Mouse (Mus musculus) stomach, postnatal 0 days (tissue): ENCODE results near the gene Serac1. TPM values are rescaled to one million over a fixed set of nuclear protein-coding genes. Genes with fewer than 3 reads are reported as not detected.

Source experiments
- ATAC-seq: fragments of 200-750 bp; cut with Nextera tagmentation; 2 replicates; pipeline ENCODE4 v1.8.0; 2017; ENCODE audit not compliant: low FRiP score, low TSS enrichment
- DNase-seq: peaks from one replicate; pipeline ENCODE4 v3.0.0-alpha.2; 2016; ENCODE audit warnings: low spot score
- H3K27ac ChIP-seq: fragments of 300-500 bp; sonication (generic); replicated peaks from 2 replicates; pipeline ENCODE4 v1.5.1; 2014; ENCODE audit warnings: mild to moderate bottlenecking, control low read depth
- H3K27me3 ChIP-seq: fragments of 300-500 bp; sonication (generic); 2 replicates; pipeline ENCODE4 v1.6.1; 2014; ENCODE audit warnings: low read length; ENCODE audit not compliant: control insufficient read depth, insufficient read depth
- H3K36me3 ChIP-seq: fragments of 300-500 bp; sonication (generic); 2 replicates; pipeline ENCODE4 v1.6.1; 2014; ENCODE audit warnings: low read length, mixed read lengths; ENCODE audit not compliant: control insufficient read depth, insufficient read depth
- H3K4me1 ChIP-seq: fragments of 300-500 bp; sonication (generic); replicated peaks from 2 replicates; pipeline ENCODE4 v1.6.1; 2014; ENCODE audit warnings: antibody characterized with exemption; ENCODE audit not compliant: control insufficient read depth, insufficient read depth
- H3K4me2 ChIP-seq: fragments of 300-500 bp; sonication (generic); replicated peaks from 2 replicates; pipeline ENCODE4 v1.6.1; 2014; ENCODE audit warnings: low read depth, mild to moderate bottlenecking, control low read depth, moderate library complexity
- H3K4me3 ChIP-seq: fragments of 300-500 bp; sonication (generic); 2 replicates; pipeline ENCODE4 v1.5.1; 2014; ENCODE audit warnings: low read depth, low read length, control low read depth
- H3K9ac ChIP-seq: fragments of 300-500 bp; sonication (generic); 2 replicates; pipeline ENCODE4 v1.6.1; 2014; ENCODE audit warnings: mild to moderate bottlenecking, low read length, control low read depth, mixed read lengths
- H3K9me3 ChIP-seq: fragments of 300-500 bp; sonication (generic); 2 replicates; pipeline ENCODE4 v1.6.1; 2016; ENCODE audit warnings: low read length; ENCODE audit not compliant: control insufficient read depth
- CTCF ChIP-seq: IDR thresholded peaks from 2 replicates; pipeline ENCODE4 v1.5.1; 2016; ENCODE audit warnings: antibody characterized with exemption, low read depth, mild to moderate bottlenecking, moderate library complexity
- EP300 ChIP-seq: optimal IDR thresholded peaks from 2 replicates; pipeline ENCODE3; 2016; ENCODE audit warnings: antibody characterized with exemption
- WGBS: fragments of 180-500 bp; shearing (Covaris S2); extraction: QIAGEN DNeasy Blood & Tissue Kit; methylation state at CpG from one replicate; pipeline ENCODE4 v1.1.7; 2014; 5-methylcytosine and 5-hydroxymethylcytosine counted together
- polyA plus RNA-seq: library from polyadenylated mRNA; unstranded; fragments of >200 nt; fragmentation: Nextera tagmentation; extraction: Ambion mirVana; gene quantifications from 2 replicates; pipeline ENCODE4 v1.2.1, GENCODE M21; 2015

Gene Serac1
- polyA plus RNA-seq, 1 experiment from 2014 or later, result 1.4 TPM

GRCm38 (mm10) chr17:6106361-6107014 is 26.9 kb upstream of the Serac1 start, which contains the start of gene Tulp4:
TSS of gene Tulp4 (plus strand) at chr17:6106437.
- DNase-seq, result peak; percentile 94
- WGBS, result 0% methylated on average over 25 of the region's 76 CpGs

GRCm38 (mm10) chr17:6103566-6103965 is 24.0 kb upstream of the Serac1 start:
- DNase-seq (no peak), ATAC-seq (no peak)
- Histone ChIP-seq H3K9me3 (no peaks in the 10 kb centered on the region), H3K9ac (no peak overlapping the region), H3K27me3 (no peaks in the 10 kb centered on the region), H3K4me1 (peaks cover 4% of the 10 kb centered on the region; the same call in 1 of the 2 replicates), H3K36me3 (no peaks in the 10 kb centered on the region), H3K4me2 (no peak overlapping the region), H3K4me3 (no peak overlapping the region), H3K27ac (no peak overlapping the region)
- TF ChIP-seq CTCF (no peak), EP300 (no peak)
- 71% methylated on average over 6 of the region's 6 CpGs for WGBS

More at GRCm38 (mm10) chr17:6106361-6107014, 26.9 kb upstream of the Serac1 start, which contains the start of gene Tulp4:
- Histone ChIP-seq H3K36me3 (no peaks in the 10 kb centered on the region), H3K4me2 (peak within 1 kb of the TSS; percentile 77), H3K27ac (peak within 1 kb of the TSS; percentile 96), H3K4me1 (peaks cover 6% of the 10 kb centered on the region; the same call in 1 of the 2 replicates), H3K9ac (peak within 1 kb of the TSS; percentile 98), H3K27me3 (no peaks in the 10 kb centered on the region), H3K9me3 (no peaks in the 10 kb centered on the region), H3K4me3 (peak within 1 kb of the TSS; percentile 79)
- ATAC-seq, result peak; percentile 95
- TF ChIP-seq EP300, result no peak
- TF ChIP-seq CTCF, result no peak

GRCm38 (mm10) chr17:6102287-6102686 is 22.7 kb upstream of the Serac1 start:
- no peak overlapping the region for H3K9ac ChIP-seq
- no peaks in the 10 kb centered on the region for H3K9me3 ChIP-seq
- H3K27ac ChIP-seq, result no peak overlapping the region
- H3K4me3 ChIP-seq, result no peak overlapping the region
- ATAC-seq (no peak), DNase-seq (no peak)
- TF ChIP-seq CTCF, result no peak
- TF ChIP-seq EP300, result no peak
- no peaks in the 10 kb centered on the region for H3K36me3 ChIP-seq
- 90% methylated on average over 3 of the region's 3 CpGs for WGBS
- no peak overlapping the region for H3K4me2 ChIP-seq
- no peaks in the 10 kb centered on the region for H3K27me3 ChIP-seq
- H3K4me1 ChIP-seq, result no peaks in the 10 kb centered on the region

DNA sequence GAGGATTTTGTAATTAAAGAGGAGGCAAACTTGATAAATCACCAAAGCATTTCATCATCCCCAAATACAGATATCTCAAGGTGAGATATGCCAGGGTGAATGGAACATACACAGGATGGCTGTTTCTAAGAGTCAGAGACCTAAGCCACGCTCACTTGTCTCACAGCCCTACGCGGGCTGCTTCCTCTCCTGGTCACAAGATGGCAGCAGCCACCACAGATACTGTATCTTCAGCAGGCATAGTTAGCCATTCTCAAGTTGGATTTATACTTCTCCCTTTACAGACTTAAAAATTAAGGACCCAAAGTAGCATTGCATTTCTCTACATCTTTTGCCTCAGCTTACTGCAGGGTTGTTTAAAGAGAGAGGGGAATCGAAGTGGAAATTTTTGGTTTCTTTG is 18.3 kb upstream of the Serac1 start:
- H3K9me3 ChIP-seq, result no peaks in the 10 kb centered on the region
- ATAC-seq, result peak; percentile 68; the same call in 1 of the 2 replicates
- TF ChIP-seq CTCF (peak; percentile 91), EP300 (no peak)
- DNase-seq, result peak; percentile 64
- H3K27ac ChIP-seq, result no peak overlapping the region
- no peaks in the 10 kb centered on the region for H3K36me3 ChIP-seq
- H3K4me3 ChIP-seq, result no peak overlapping the region
- H3K4me1 ChIP-seq, result no peaks in the 10 kb centered on the region
- H3K27me3 ChIP-seq, result no peaks in the 10 kb centered on the region
- H3K9ac ChIP-seq, result no peak overlapping the region
- 31% methylated on average over 4 of the region's 4 CpGs for WGBS
- no peak overlapping the region for H3K4me2 ChIP-seq

DNA sequence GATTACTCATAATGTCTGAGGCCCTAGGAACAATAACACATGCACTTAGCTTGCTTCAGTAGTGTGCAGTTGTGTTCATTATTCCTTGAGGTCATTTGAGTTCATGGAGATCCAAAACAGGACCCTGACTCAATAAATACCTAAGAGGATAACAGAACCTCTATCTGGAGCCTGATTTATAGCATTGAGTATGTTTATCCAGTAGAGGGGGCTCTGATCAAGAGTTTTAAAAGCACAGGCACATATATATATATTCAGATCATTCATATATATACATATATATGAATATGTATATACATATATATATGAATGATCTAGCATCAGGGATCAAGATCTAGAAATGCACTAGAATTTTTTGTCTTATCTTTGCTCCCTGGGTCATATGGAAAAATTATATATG is 16.0 kb upstream of the Serac1 start:
- ATAC-seq, result no peak
- no peak overlapping the region for H3K9ac ChIP-seq
- DNase-seq, result no peak
- no peak overlapping the region for H3K27ac ChIP-seq
- no peaks in the 10 kb centered on the region for H3K4me1 ChIP-seq
- no peaks in the 10 kb centered on the region for H3K9me3 ChIP-seq
- no peaks in the 10 kb centered on the region for H3K36me3 ChIP-seq
- TF ChIP-seq EP300, result no peak
- TF ChIP-seq CTCF, result peak; percentile 52
- H3K4me2 ChIP-seq, result no peak overlapping the region
- no peak overlapping the region for H3K4me3 ChIP-seq
- no peaks in the 10 kb centered on the region for H3K27me3 ChIP-seq

GRCm38 (mm10) chr17:6091604-6092003 is 12.1 kb upstream of the Serac1 start:
- TF ChIP-seq CTCF (no peak), EP300 (no peak)
- WGBS, result 76% methylated on average over 6 of the region's 6 CpGs

More at GRCm38 (mm10) chr17:6091604-6092003, 12.1 kb upstream of the Serac1 start:
- DNase-seq (no peak), ATAC-seq (peak; percentile 75)
- Histone ChIP-seq H3K9ac (no peak overlapping the region), H3K9me3 (no peaks in the 10 kb centered on the region), H3K4me2 (no peak overlapping the region), H3K27me3 (no peaks in the 10 kb centered on the region), H3K36me3 (no peaks in the 10 kb centered on the region), H3K27ac (no peak overlapping the region), H3K4me1 (no peaks in the 10 kb centered on the region), H3K4me3 (no peak overlapping the region)
